In the genomic region with DNA sequence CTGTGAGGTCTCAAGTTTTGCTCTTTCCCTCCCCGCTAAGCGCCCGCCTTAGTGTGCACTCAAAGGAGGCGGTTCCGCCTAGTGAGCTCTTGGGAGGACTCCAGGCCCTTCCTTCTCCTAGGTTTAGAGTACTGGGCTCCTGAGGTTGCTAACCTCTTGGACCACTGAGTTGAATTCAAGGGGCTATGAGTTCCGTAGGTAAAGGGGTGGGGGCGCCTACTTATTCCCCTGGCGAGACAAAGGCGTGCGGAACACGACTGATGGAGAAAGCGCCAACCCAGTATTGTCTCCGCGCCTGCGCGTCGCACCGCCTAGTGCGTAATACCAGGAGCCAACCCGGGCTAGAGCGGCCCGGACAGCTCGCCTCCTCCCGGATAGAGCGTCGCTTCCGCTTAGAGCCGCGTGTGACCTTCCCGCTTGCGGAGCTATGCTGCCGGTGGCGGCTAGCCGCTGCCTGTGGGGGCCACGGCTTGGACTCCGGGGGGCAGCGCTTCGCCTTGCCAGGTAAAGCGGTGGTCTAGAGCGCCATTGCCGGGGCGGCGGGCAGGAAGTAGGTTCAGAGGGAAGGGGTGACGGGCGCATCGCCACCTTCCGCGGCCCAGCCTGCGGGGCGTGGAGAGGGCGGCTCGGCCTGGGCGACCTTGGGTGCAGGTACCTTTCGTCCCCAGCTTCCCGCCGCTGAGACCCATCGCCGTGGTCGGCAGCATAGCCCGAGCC, we compare ENCODE assay signal across 8 mouse cellular contexts. TPM values are rescaled to one million over a fixed set of nuclear protein-coding genes. Genes with fewer than 3 reads are reported as not detected.
DNase-seq lines count a peak whose midpoint lies in the region; ATAC-seq lines count a peak whose summit lies in the region.

Gene Mrpl12 (plus strand): TSS at position 349 of the 717 bp plus-strand sequence.

- peaks cover 25% of the 10 kb centered on the region for H3K4me1 ChIP-seq in hindbrain, embryonic 13.5 days (replicated peaks)

- ATAC-seq in hindbrain, embryonic 13.5 days (ENCODE audit: low FRiP score), result peak; percentile 94

- H3K36me3 ChIP-seq in hindbrain, embryonic 13.5 days, result peaks cover 73% of the 10 kb centered on the region

- WGBS in hindbrain, embryonic 13.5 days, result under 1% methylated on average over 60 of the region's 60 CpGs

- peak within 1 kb of the TSS; percentile 91 for H3K9ac ChIP-seq in hindbrain, embryonic 13.5 days

- H3K27ac ChIP-seq in hindbrain, embryonic 13.5 days, result peak within 1 kb of the TSS; percentile 95

- H3K9me3 ChIP-seq in hindbrain, embryonic 13.5 days, result no peaks in the 10 kb centered on the region

- peak; percentile 97 for DNase-seq in NIH3T3 (ENCODE audit: low read depth)
- peak; percentile 91 to 94 for DNase-seq in cerebellum, postnatal 10 days
- DNase-seq in frontal cortex, postnatal 14 days (ENCODE audit: low spot score in 2 of 2), result peak; percentile 82 to 86
- DNase-seq in layer of hippocampus, postnatal 25 days (ENCODE audit: extremely low spot score in 1 of 2, low spot score in 1 of 2), result peak; percentile 81 to 83
- peak; percentile 90 for DNase-seq in lung, postnatal 25 days (ENCODE audit: low spot score)
- DNase-seq in retina, embryonic 14.5 days (ENCODE audit: low spot score), result peak; percentile 97
- DNase-seq in thymus, postnatal 4 days, result peak; percentile 89

- peak within 1 kb of the TSS; percentile 96 for H3K4me2 ChIP-seq in hindbrain, embryonic 13.5 days

- H3K4me3 ChIP-seq in hindbrain, embryonic 13.5 days, result peak within 1 kb of the TSS; percentile 99

- no peaks in the 10 kb centered on the region for H3K27me3 ChIP-seq in hindbrain, embryonic 13.5 days

RNA-seq across cellular contexts. Expression of gene Mrpl12, which starts in this region (rescaled TPM):
- polyA plus RNA-seq in hindbrain, embryonic 13.5 days (2015; fragmentation: Nextera tagmentation; extraction: Ambion mirVana), result 108 TPM in 2 replicates
- total RNA-seq in layer of hippocampus, postnatal 25 days (2021), result 10 to 100 TPM; 60.9 to 72.0 TPM

Comparison
In these comparisons a context has a peak if more than half of its experiments do, and no peak if none do; other contexts are left out.
1. Peak in every context shown above with its lines: DNase-seq, ATAC-seq, H3K4me3 ChIP-seq and H3K27ac ChIP-seq.